Mouse (Mus musculus) embryonic facial prominence, embryonic 13.5 days (tissue): ENCODE results near the gene Gfi1b. TPM values are rescaled to one million over a fixed set of nuclear protein-coding genes. Genes with fewer than 3 reads are reported as not detected.

Source experiments
- ATAC-seq: fragments of 200-750 bp; cut with Nextera tagmentation; 2 replicates; pipeline ENCODE4 v1.8.0; 2017; ENCODE audit warnings: low read depth; ENCODE audit not compliant: insufficient number of reproducible peaks, insufficient read depth, low FRiP score, low TSS enrichment
- H3K27ac ChIP-seq: fragments of 300-500 bp; sonication (generic); 2 replicates; pipeline ENCODE4 v1.5.1; 2015; ENCODE audit warnings: moderate library complexity, mild to moderate bottlenecking, inconsistent platforms
- H3K27me3 ChIP-seq: fragments of 300-500 bp; sonication (generic); 2 replicates; pipeline ENCODE4 v1.6.1; 2015; ENCODE audit warnings: mild to moderate bottlenecking, inconsistent platforms
- H3K36me3 ChIP-seq: fragments of 300-500 bp; sonication (generic); 2 replicates; pipeline ENCODE4 v1.6.1; 2015; ENCODE audit warnings: mild to moderate bottlenecking, inconsistent platforms
- H3K4me1 ChIP-seq: fragments of 300-500 bp; sonication (generic); 2 replicates; pipeline ENCODE4 v1.6.1; 2015; ENCODE audit warnings: inconsistent platforms
- H3K4me2 ChIP-seq: fragments of 300-500 bp; sonication (generic); 2 replicates; pipeline ENCODE4 v1.6.1; 2015; ENCODE audit warnings: moderate library complexity, mild to moderate bottlenecking, inconsistent platforms
- H3K4me3 ChIP-seq: fragments of 300-500 bp; sonication (generic); 2 replicates; pipeline ENCODE4 v1.5.1; 2015; ENCODE audit warnings: mild to moderate bottlenecking, inconsistent platforms
- H3K9ac ChIP-seq: fragments of 300-500 bp; sonication (generic); 2 replicates; pipeline ENCODE4 v1.6.1; 2015; ENCODE audit warnings: mild to moderate bottlenecking, inconsistent platforms
- H3K9me3 ChIP-seq: fragments of 300-500 bp; sonication (generic); 2 replicates; pipeline ENCODE4 v1.6.1; 2016; ENCODE audit warnings: inconsistent platforms
- WGBS: fragments of 180-500 bp; shearing (Covaris S2); methylation state at CpG from one replicate; pipeline ENCODE4 v1.1.7; 2015; ENCODE audit warnings: mixed read lengths; 5-methylcytosine and 5-hydroxymethylcytosine counted together
- polyA plus RNA-seq: library from polyadenylated mRNA; unstranded; fragments of >200 nt; fragmentation: Nextera tagmentation; extraction: Ambion mirVana; gene quantifications from 2 replicates; pipeline ENCODE4 v1.2.1, GENCODE M21; 2015

The Gfi1b gene
- polyA plus RNA-seq, 1 experiment from 2014 or later: 0.84 TPM

- ATAC-seq: no peak
- Histone ChIP-seq H3K9me3 (no peaks in the 10 kb centered on the region), H3K27me3 (no peaks in the 10 kb centered on the region), H3K4me3 (peak overlapping the region; percentile 20), H3K36me3 (no peaks in the 10 kb centered on the region), H3K27ac (0 out of 2 replicates have a peak overlapping the region, but pooled peaks have one; percentile 14), H3K4me1 (peaks cover 32% of the 10 kb centered on the region), H3K4me2 (peak overlapping the region; percentile 51), H3K9ac (0 out of 2 replicates have a peak overlapping the region, but pooled peaks have one; percentile 17)
- 6% methylated on average over 9 of the region's 9 CpGs for WGBS
These were observed 17.1 kb upstream of the Gfi1b start for GRCm38 (mm10) chr2:28638886-28639285.

GRCm38 (mm10) chr2:28638352-28638751 is 16.6 kb upstream of the Gfi1b start:
- H3K4me3 ChIP-seq: peak overlapping the region; percentile 20
- H3K4me2 ChIP-seq: peak overlapping the region; percentile 51
- WGBS: 15% methylated on average over 9 of the region's 9 CpGs
- no peaks in the 10 kb centered on the region for H3K27me3 ChIP-seq
- H3K27ac ChIP-seq: 0 out of 2 replicates have a peak overlapping the region, but pooled peaks have one; percentile 14
- no peak for ATAC-seq
- H3K4me1 ChIP-seq: peaks cover 32% of the 10 kb centered on the region
- H3K9ac ChIP-seq: 0 out of 2 replicates have a peak overlapping the region, but pooled peaks have one; percentile 17
- no peaks in the 10 kb centered on the region for H3K9me3 ChIP-seq
- H3K36me3 ChIP-seq: no peaks in the 10 kb centered on the region

- Histone ChIP-seq H3K4me2 (no peak overlapping the region), H3K27me3 (no peaks in the 10 kb centered on the region), H3K9me3 (no peaks in the 10 kb centered on the region), H3K36me3 (no peaks in the 10 kb centered on the region), H3K4me3 (no peak overlapping the region), H3K4me1 (peaks cover 23% of the 10 kb centered on the region), H3K9ac (no peak overlapping the region), H3K27ac (no peak overlapping the region)
- no peak for ATAC-seq
- WGBS: 78% methylated on average over 9 of the region's 9 CpGs
These were observed 15.5 kb upstream of the Gfi1b start for GRCm38 (mm10) chr2:28637106-28637845.

- no peaks in the 10 kb centered on the region for H3K9me3 ChIP-seq
- H3K36me3 ChIP-seq: no peaks in the 10 kb centered on the region
- H3K4me3 ChIP-seq: no peak overlapping the region
- no peak for ATAC-seq
- H3K27ac ChIP-seq: no peak overlapping the region
- no peak overlapping the region for H3K9ac ChIP-seq
- peaks cover 13% of the 10 kb centered on the region for H3K4me1 ChIP-seq
- no peaks in the 10 kb centered on the region for H3K27me3 ChIP-seq
- H3K4me2 ChIP-seq: no peak overlapping the region
- 83% methylated on average over 1 of the region's 1 CpGs for WGBS
These were observed 13.4 kb upstream of the Gfi1b start for GRCm38 (mm10) chr2:28635199-28635598.

GRCm38 (mm10) chr2:28633136-28633535 is 11.4 kb upstream of the Gfi1b start:
- Histone ChIP-seq H3K4me3 (no peak overlapping the region), H3K9me3 (no peaks in the 10 kb centered on the region)

GRCm38 (mm10) chr2:28632626-28633025 is 10.8 kb upstream of the Gfi1b start:
- no peak for ATAC-seq
- H3K9me3 ChIP-seq: no peaks in the 10 kb centered on the region
- H3K27me3 ChIP-seq: no peaks in the 10 kb centered on the region
- H3K4me3 ChIP-seq: no peak overlapping the region
- H3K4me1 ChIP-seq: no peaks in the 10 kb centered on the region
- 68% methylated on average over 1 of the region's 1 CpGs for WGBS
- no peak overlapping the region for H3K9ac ChIP-seq
- no peak overlapping the region for H3K4me2 ChIP-seq
- H3K27ac ChIP-seq: no peak overlapping the region
- no peaks in the 10 kb centered on the region for H3K36me3 ChIP-seq

More at GRCm38 (mm10) chr2:28633136-28633535, 11.4 kb upstream of the Gfi1b start:
- no peaks in the 10 kb centered on the region for H3K27me3 ChIP-seq
- ATAC-seq: no peak
- no peaks in the 10 kb centered on the region for H3K36me3 ChIP-seq
- peaks cover 3% of the 10 kb centered on the region for H3K4me1 ChIP-seq
- no peak overlapping the region for H3K4me2 ChIP-seq
- H3K9ac ChIP-seq: no peak overlapping the region
- 48% methylated on average over 4 of the region's 4 CpGs for WGBS
- no peak overlapping the region for H3K27ac ChIP-seq

- H3K4me1 ChIP-seq: no peaks in the 10 kb centered on the region
- no peaks in the 10 kb centered on the region for H3K36me3 ChIP-seq
- no peak overlapping the region for H3K27ac ChIP-seq
- H3K27me3 ChIP-seq: no peaks in the 10 kb centered on the region
- H3K9me3 ChIP-seq: no peaks in the 10 kb centered on the region
- WGBS: 47% methylated on average over 4 of the region's 4 CpGs
- ATAC-seq: no peak
- no peak overlapping the region for H3K9ac ChIP-seq
- H3K4me3 ChIP-seq: no peak overlapping the region
- H3K4me2 ChIP-seq: no peak overlapping the region
These were observed 8.2 kb upstream of the Gfi1b start for GRCm38 (mm10) chr2:28629911-28630381.

- Histone ChIP-seq H3K4me2 (no peak overlapping the region), H3K4me3 (no peak overlapping the region), H3K4me1 (no peaks in the 10 kb centered on the region), H3K27me3 (no peaks in the 10 kb centered on the region), H3K36me3 (no peaks in the 10 kb centered on the region), H3K27ac (no peak overlapping the region), H3K9ac (no peak overlapping the region), H3K9me3 (no peaks in the 10 kb centered on the region)
- ATAC-seq: no peak
- 57% methylated on average over 2 of the region's 2 CpGs for WGBS
These were observed 6.3 kb upstream of the Gfi1b start for GRCm38 (mm10) chr2:28628053-28628452.

- Histone ChIP-seq H3K27ac (no peak overlapping the region), H3K27me3 (peaks cover 16% of the 10 kb centered on the region), H3K4me2 (no peak overlapping the region), H3K9me3 (no peaks in the 10 kb centered on the region), H3K4me1 (0 out of 2 replicates have a peak, but pooled peaks cover 4% of the 10 kb centered on the region), H3K36me3 (no peaks in the 10 kb centered on the region), H3K9ac (no peak overlapping the region), H3K4me3 (no peak overlapping the region)
- ATAC-seq: no peak
- 77% methylated on average over 3 of the region's 3 CpGs for WGBS
These were observed 4.3 kb upstream of the Gfi1b start for GRCm38 (mm10) chr2:28626038-28626437.

- Histone ChIP-seq H3K27me3 (peaks cover 23% of the 10 kb centered on the region), H3K27ac (no peak overlapping the region), H3K4me1 (0 out of 2 replicates have a peak, but pooled peaks cover 4% of the 10 kb centered on the region), H3K9me3 (no peaks in the 10 kb centered on the region), H3K4me2 (no peak overlapping the region), H3K9ac (no peak overlapping the region), H3K36me3 (no peaks in the 10 kb centered on the region), H3K4me3 (no peak overlapping the region)
- WGBS: 89% methylated on average over 3 of the region's 3 CpGs
- no peak for ATAC-seq
These were observed 3.1 kb upstream of the Gfi1b start for GRCm38 (mm10) chr2:28624870-28625269.

- Histone ChIP-seq H3K27ac (no peak overlapping the region), H3K4me2 (no peak overlapping the region), H3K9me3 (no peaks in the 10 kb centered on the region), H3K4me1 (0 out of 2 replicates have a peak, but pooled peaks cover 4% of the 10 kb centered on the region), H3K27me3 (peaks cover 30% of the 10 kb centered on the region), H3K4me3 (no peak overlapping the region), H3K9ac (no peak overlapping the region), H3K36me3 (no peaks in the 10 kb centered on the region)
- 19% methylated on average over 10 of the region's 10 CpGs for WGBS
- no peak for ATAC-seq
These were observed 841 bp upstream of the Gfi1b start for GRCm38 (mm10) chr2:28622521-28623124.

GRCm38 (mm10) chr2:28621111-28621510 is 671 bp downstream of the Gfi1b start:
- whole genome bisulfite sequencing: 23% methylated on average over 2 of the region's 2 CpGs
- H3K27ac ChIP-seq: no peak overlapping the region
- peaks cover 30% of the 10 kb centered on the region for H3K27me3 ChIP-seq
- H3K4me3 ChIP-seq: no peak overlapping the region
- H3K9me3 ChIP-seq: no peaks in the 10 kb centered on the region
- 0 out of 2 replicates have a peak, but pooled peaks cover 4% of the 10 kb centered on the region for H3K4me1 ChIP-seq
- H3K4me2 ChIP-seq: no peak overlapping the region; the same call in 1 of the 2 replicates
- ATAC-seq: no peak
- no peaks in the 10 kb centered on the region for H3K36me3 ChIP-seq
- H3K9ac ChIP-seq: no peak overlapping the region
